Mouse (Mus musculus): ENCODE measurements around the gene Gm45713. TPM values are rescaled to one million over a fixed set of nuclear protein-coding genes. Genes with fewer than 3 reads are reported as not detected.
A peak's percentile ranks its signal among the peaks of the same experiment; 100 is the strongest.
"Not testable (repeated sequence)": the region's sequence is repeated elsewhere in the genome, so short reads cannot be mapped to it uniquely, and the experiment has no call there.

Gm45713 gene
- total RNA-seq, 1 experiment, result 0.36 TPM

- in situ Hi-C loops (cut with MboI; ENCODE audit: low sequenced_read_pairs in 2 of 2, unreplicated experiment in 2 of 2), result no loop called here
- no peak overlapping the region for H3K4me3 ChIP-seq (ENCODE audit: insufficient read depth in 1 of 2, low read depth in 1 of 2, low read length in 2 of 2, poor library complexity in 1 of 2, severe bottlenecking in 1 of 2)
- H3K9ac ChIP-seq (ENCODE audit: insufficient read depth, low read depth, low read length, poor library complexity, severe bottlenecking), result no peak overlapping the region
- TF ChIP-seq HCFC1 (IDR thresholded peaks at IDR 0.05; ENCODE audit: borderline replicate concordance, insufficient read depth, low read length) (no peak), ZNF384 (IDR thresholded peaks at IDR 0.05; ENCODE audit: low read depth, low read length) (no peak), CHD2 (IDR thresholded peaks at IDR 0.05; ENCODE audit: low read depth, low read length) (no peak), MAFK (IDR thresholded peaks at IDR 0.05; ENCODE audit: insufficient read depth, low read depth, low read length) (no peak), ZC3H11A (IDR thresholded peaks at IDR 0.05; ENCODE audit: borderline replicate concordance, low read depth, low read length) (no peak)
- no peak overlapping the region for H3K27ac ChIP-seq (ENCODE audit: insufficient read depth, low read depth, low read length, poor library complexity, severe bottlenecking)
- no peaks in the 10 kb centered on the region for H3K9me3 ChIP-seq (ENCODE audit: control insufficient read depth, insufficient read depth, low read depth, low read length)
- H3K4me1 ChIP-seq (ENCODE audit: control insufficient read depth in 2 of 2, insufficient read depth in 2 of 2, low read length in 2 of 2, poor library complexity in 1 of 2), result peaks cover 4 to 18% of the 10 kb centered on the region in 2 experiments; a peak in 2 of 4 replicates
- H3K36me3 ChIP-seq (ENCODE audit: control insufficient read depth, insufficient read depth, low read length, poor library complexity, severe bottlenecking), result no peaks in the 10 kb centered on the region
- no peak for DNase-seq (ENCODE audit: low read depth, low spot score)
Measured at GRCm38 (mm10) chr7:45097479-45097878, 38.6 kb downstream of the Gm45713 start.

GRCm38 (mm10) chr7:45095965-45096364 lies 40.1 kb downstream of the Gm45713 start:
- DNase-seq (ENCODE audit: low read depth, low spot score); H3K36me3 ChIP-seq (ENCODE audit: control insufficient read depth, insufficient read depth, low read length, poor library complexity, severe bottlenecking); H3K9me3 ChIP-seq (ENCODE audit: control insufficient read depth, insufficient read depth, low read depth, low read length); in situ Hi-C loops (cut with MboI; ENCODE audit: low sequenced_read_pairs in 2 of 2, unreplicated experiment in 2 of 2); H3K4me3 ChIP-seq (ENCODE audit: insufficient read depth in 1 of 2, low read depth in 1 of 2, low read length in 2 of 2, poor library complexity in 1 of 2, severe bottlenecking in 1 of 2); H3K9ac ChIP-seq (ENCODE audit: insufficient read depth, low read depth, low read length, poor library complexity, severe bottlenecking); H3K27ac ChIP-seq (ENCODE audit: insufficient read depth, low read depth, low read length, poor library complexity, severe bottlenecking): not testable (repeated sequence)
- peaks cover 4 to 27% of the 10 kb centered on the region in 2 experiments; a peak in 2 of 4 replicates for H3K4me1 ChIP-seq (ENCODE audit: control insufficient read depth in 2 of 2, insufficient read depth in 2 of 2, low read length in 2 of 2, poor library complexity in 1 of 2)

- H3K4me3 ChIP-seq (ENCODE audit: insufficient read depth in 1 of 2, low read depth in 1 of 2, low read length in 2 of 2, poor library complexity in 1 of 2, severe bottlenecking in 1 of 2), result no peak overlapping the region
- H3K4me1 ChIP-seq (ENCODE audit: control insufficient read depth in 2 of 2, insufficient read depth in 2 of 2, low read length in 2 of 2, poor library complexity in 1 of 2), result peaks cover 4 to 29% of the 10 kb centered on the region in 2 experiments; a peak in 2 of 4 replicates
- no peak overlapping the region for H3K27ac ChIP-seq (ENCODE audit: insufficient read depth, low read depth, low read length, poor library complexity, severe bottlenecking)
- DNase-seq (ENCODE audit: low read depth, low spot score), result no peak
- in situ Hi-C loops (cut with MboI; ENCODE audit: low sequenced_read_pairs in 2 of 2, unreplicated experiment in 2 of 2), result no loop called here
- no peaks in the 10 kb centered on the region for H3K9me3 ChIP-seq (ENCODE audit: control insufficient read depth, insufficient read depth, low read depth, low read length)
- H3K9ac ChIP-seq (ENCODE audit: insufficient read depth, low read depth, low read length, poor library complexity, severe bottlenecking), result no peak overlapping the region
- no peaks in the 10 kb centered on the region for H3K36me3 ChIP-seq (ENCODE audit: control insufficient read depth, insufficient read depth, low read length, poor library complexity, severe bottlenecking)
- no peak for TF ChIP-seq CHD2 (IDR thresholded peaks at IDR 0.05; ENCODE audit: low read depth, low read length)
- no peak for TF ChIP-seq MAFK (IDR thresholded peaks at IDR 0.05; ENCODE audit: insufficient read depth, low read depth, low read length)
- TF ChIP-seq ZC3H11A (IDR thresholded peaks at IDR 0.05; ENCODE audit: borderline replicate concordance, low read depth, low read length), result no peak
- no peak for TF ChIP-seq ZNF384 (IDR thresholded peaks at IDR 0.05; ENCODE audit: low read depth, low read length)
- TF ChIP-seq HCFC1 (IDR thresholded peaks at IDR 0.05; ENCODE audit: borderline replicate concordance, insufficient read depth, low read length), result no peak
Measured at GRCm38 (mm10) chr7:45095367-45095766, 40.7 kb downstream of the Gm45713 start.

- Histone ChIP-seq H3K36me3 (ENCODE audit: control insufficient read depth, insufficient read depth, low read length, poor library complexity, severe bottlenecking) (no peaks in the 10 kb centered on the region), H3K4me3 (ENCODE audit: insufficient read depth in 1 of 2, low read depth in 1 of 2, low read length in 2 of 2, poor library complexity in 1 of 2, severe bottlenecking in 1 of 2) (no peak overlapping the region; a peak in 1 of 4 replicates), H3K27ac (ENCODE audit: insufficient read depth, low read depth, low read length, poor library complexity, severe bottlenecking) (no peak overlapping the region), H3K4me1 (ENCODE audit: control insufficient read depth in 2 of 2, insufficient read depth in 2 of 2, low read length in 2 of 2, poor library complexity in 1 of 2) (peaks cover 4 to 29% of the 10 kb centered on the region in 2 experiments; a peak in 2 of 4 replicates), H3K9me3 (ENCODE audit: control insufficient read depth, insufficient read depth, low read depth, low read length) (no peaks in the 10 kb centered on the region), H3K9ac (ENCODE audit: insufficient read depth, low read depth, low read length, poor library complexity, severe bottlenecking) (no peak overlapping the region)
- in situ Hi-C loops (cut with MboI; ENCODE audit: low sequenced_read_pairs in 2 of 2, unreplicated experiment in 2 of 2), result no loop called here
- no peak for TF ChIP-seq ZNF384 (IDR thresholded peaks at IDR 0.05; ENCODE audit: low read depth, low read length)
- no peak for TF ChIP-seq ZC3H11A (IDR thresholded peaks at IDR 0.05; ENCODE audit: borderline replicate concordance, low read depth, low read length)
- no peak for TF ChIP-seq HCFC1 (IDR thresholded peaks at IDR 0.05; ENCODE audit: borderline replicate concordance, insufficient read depth, low read length)
- no peak for TF ChIP-seq CHD2 (IDR thresholded peaks at IDR 0.05; ENCODE audit: low read depth, low read length)
- no peak for TF ChIP-seq MAFK (IDR thresholded peaks at IDR 0.05; ENCODE audit: insufficient read depth, low read depth, low read length)
- DNase-seq (ENCODE audit: low read depth, low spot score), result no peak
Measured at GRCm38 (mm10) chr7:45094121-45094520, 41.9 kb downstream of the Gm45713 start.

GRCm38 (mm10) chr7:45093516-45093905 lies 42.5 kb downstream of the Gm45713 start:
- Histone ChIP-seq H3K9ac (ENCODE audit: insufficient read depth, low read depth, low read length, poor library complexity, severe bottlenecking) (peak overlapping the region; percentile 13; the same call in 1 of the 2 replicates), H3K4me1 (ENCODE audit: control insufficient read depth in 2 of 2, insufficient read depth in 2 of 2, low read length in 2 of 2, poor library complexity in 1 of 2) (peaks cover 4 to 27% of the 10 kb centered on the region in 2 experiments; a peak in 2 of 4 replicates), H3K9me3 (ENCODE audit: control insufficient read depth, insufficient read depth, low read depth, low read length) (no peaks in the 10 kb centered on the region), H3K36me3 (ENCODE audit: control insufficient read depth, insufficient read depth, low read length, poor library complexity, severe bottlenecking) (no peaks in the 10 kb centered on the region), H3K27ac (ENCODE audit: insufficient read depth, low read depth, low read length, poor library complexity, severe bottlenecking) (no peak overlapping the region), H3K4me3 (ENCODE audit: insufficient read depth in 1 of 2, low read depth in 1 of 2, low read length in 2 of 2, poor library complexity in 1 of 2, severe bottlenecking in 1 of 2) (no peak overlapping the region; a peak in 1 of 4 replicates)
- TF ChIP-seq MAFK (IDR thresholded peaks at IDR 0.05; ENCODE audit: insufficient read depth, low read depth, low read length) (no peak), CHD2 (IDR thresholded peaks at IDR 0.05; ENCODE audit: low read depth, low read length) (no peak), HCFC1 (IDR thresholded peaks at IDR 0.05; ENCODE audit: borderline replicate concordance, insufficient read depth, low read length) (no peak), ZC3H11A (IDR thresholded peaks at IDR 0.05; ENCODE audit: borderline replicate concordance, low read depth, low read length) (no peak), ZNF384 (IDR thresholded peaks at IDR 0.05; ENCODE audit: low read depth, low read length) (no peak)
- in situ Hi-C loops (cut with MboI; ENCODE audit: low sequenced_read_pairs in 2 of 2, unreplicated experiment in 2 of 2), result no loop called here
- no peak for DNase-seq (ENCODE audit: low read depth, low spot score)

Measured in ES-E14 (cell line).